8 mouse cellular contexts compared by ENCODE assay signal in genomic region chrX:38502182-38502581, GRCm38 (mm10). TPM values are rescaled to one million over a fixed set of nuclear protein-coding genes. Genes with fewer than 3 reads are reported as not detected.
A peak's percentile ranks its signal among the peaks of the same experiment; 100 is the strongest.
DNase-seq lines count a peak whose midpoint lies in the region; ATAC-seq and TF ChIP-seq lines count a peak whose summit lies in the region.
"Not testable (repeated sequence)": the region's sequence is repeated elsewhere in the genome, so short reads cannot be mapped to it uniquely, and the experiment has no call there.

No protein-coding gene starts in this region.

- not testable (repeated sequence) for H3K9ac ChIP-seq in hindbrain, postnatal 0 days (replicated peaks; ENCODE audit: low read length); kidney, postnatal 0 days (ENCODE audit: low read depth, low read length); liver, embryonic 14.5 days (replicated peaks); midbrain, postnatal 0 days (replicated peaks; ENCODE audit: low read length, poor library complexity, severe bottlenecking)

- not testable (repeated sequence) for ATAC-seq in hindbrain, postnatal 0 days; kidney, postnatal 0 days (replicated peaks; ENCODE audit: low FRiP score, low read depth); liver, embryonic 14.5 days (ENCODE audit: insufficient read depth); midbrain, postnatal 0 days (ENCODE audit: low FRiP score)

- H3K4me1 ChIP-seq in bone marrow, adult 2 months (ENCODE audit: control insufficient read depth, insufficient read depth, low read length); hindbrain, postnatal 0 days (ENCODE audit: insufficient read depth, low read length); kidney, postnatal 0 days (replicated peaks; ENCODE audit: insufficient read depth, low read length); liver, embryonic 14.5 days (replicated peaks; ENCODE audit: control insufficient read depth in 2 of 2, insufficient read depth in 2 of 2, low read length in 1 of 2); midbrain, postnatal 0 days (ENCODE audit: insufficient read depth, low read length): not testable (repeated sequence)

- DNase-seq in CD4-positive, CD25-positive, alpha-beta regulatory T cell, adult 2 months (ENCODE audit: low read depth, low spot score): peak; percentile 24
- peak; percentile 14 for DNase-seq in ES-CJ7 (ENCODE audit: low read depth, low spot score)
- not testable (repeated sequence) for DNase-seq in hindbrain, postnatal 0 days (ENCODE audit: low spot score); kidney, postnatal 0 days (ENCODE audit: low spot score); liver, embryonic 14.5 days (ENCODE audit: low read depth in 3 of 3, low spot score in 3 of 3); midbrain, postnatal 0 days (ENCODE audit: low spot score)
- peak; percentile 22 for DNase-seq in thymus, postnatal 4 days

- not testable (repeated sequence) for H3K4me3 ChIP-seq in bone marrow, adult 2 months (replicated peaks; ENCODE audit: control insufficient read depth, low read depth, low read length); hindbrain, postnatal 0 days (ENCODE audit: low read length); kidney, postnatal 0 days (replicated peaks; ENCODE audit: low read depth, low read length); liver, embryonic 14.5 days (ENCODE audit: insufficient read depth in 1 of 2, low read depth in 2 of 2, low read length in 2 of 2); midbrain, postnatal 0 days (ENCODE audit: low read depth, low read length)

- TF ChIP-seq EP300 in liver, embryonic 14.5 days (IDR thresholded peaks at IDR 0.05; ENCODE audit: low read depth): not testable (repeated sequence)

- H3K4me2 ChIP-seq in hindbrain, postnatal 0 days (ENCODE audit: low read depth, low read length); kidney, postnatal 0 days (ENCODE audit: low read length); liver, embryonic 14.5 days (ENCODE audit: low read depth); midbrain, postnatal 0 days (ENCODE audit: low read depth, low read length, poor library complexity, severe bottlenecking): not testable (repeated sequence)

- H3K9me3 ChIP-seq in hindbrain, postnatal 0 days (ENCODE audit: low read length); kidney, postnatal 0 days (replicated peaks; ENCODE audit: low read length); liver, embryonic 14.5 days (ENCODE audit: control insufficient read depth, low read length); midbrain, postnatal 0 days (ENCODE audit: low read length): not testable (repeated sequence)

- H3K36me3 ChIP-seq in hindbrain, postnatal 0 days (ENCODE audit: insufficient read depth, low read length); kidney, postnatal 0 days (ENCODE audit: insufficient read depth, low read length); liver, embryonic 14.5 days (replicated peaks; ENCODE audit: control insufficient read depth, insufficient read depth, low read depth); midbrain, postnatal 0 days (ENCODE audit: insufficient read depth, low read length): not testable (repeated sequence)

- whole genome bisulfite sequencing in bone marrow, adult 2 months: 67% methylated on average over 5 of the region's 5 CpGs
- 70% methylated on average over 5 of the region's 5 CpGs for WGBS in hindbrain, postnatal 0 days
- WGBS in kidney, postnatal 0 days: 77% methylated on average over 5 of the region's 5 CpGs
- WGBS in liver, embryonic 14.5 days (ENCODE audit: insufficient replicate concordance): 53% methylated on average over 5 of the region's 5 CpGs
- WGBS in midbrain, postnatal 0 days: 75% methylated on average over 5 of the region's 5 CpGs

- TF ChIP-seq POLR2A in bone marrow, adult 2 months (IDR thresholded peaks at IDR 0.05; ENCODE audit: borderline replicate concordance, control insufficient read depth, low read depth, low read length): not testable (repeated sequence)

- H3K27me3 ChIP-seq in hindbrain, postnatal 0 days (ENCODE audit: insufficient read depth, low read length); kidney, postnatal 0 days (ENCODE audit: insufficient read depth, low read length); liver, embryonic 14.5 days (ENCODE audit: control insufficient read depth, insufficient read depth, low read length); midbrain, postnatal 0 days (ENCODE audit: insufficient read depth, low read length): not testable (repeated sequence)

- not testable (repeated sequence) for H3K27ac ChIP-seq in bone marrow, adult 2 months (ENCODE audit: control insufficient read depth, insufficient read depth, low read depth, low read length, poor library complexity); hindbrain, postnatal 0 days; kidney, postnatal 0 days; liver, embryonic 14.5 days; midbrain, postnatal 0 days (ENCODE audit: low read depth, low read length)

- 0 out of 2 replicates have a peak, but pooled peaks have one; percentile 23 for TF ChIP-seq CTCF in bone marrow, adult 2 months (IDR thresholded peaks at IDR 0.05; ENCODE audit: control insufficient read depth, insufficient read depth, low read length)
- 0 out of 2 replicates have a peak, but pooled peaks have one; percentile 8 for TF ChIP-seq CTCF in hindbrain, postnatal 0 days (IDR thresholded peaks at IDR 0.05; ENCODE audit: low read depth)
- peak; percentile 32 for TF ChIP-seq CTCF in kidney, postnatal 0 days (IDR thresholded peaks at IDR 0.05; ENCODE audit: low read depth)
- TF ChIP-seq CTCF in liver, embryonic 14.5 days (IDR thresholded peaks at IDR 0.05; ENCODE audit: low read depth): peak; percentile 59
- peak; percentile 21 for TF ChIP-seq CTCF in midbrain, postnatal 0 days (IDR thresholded peaks at IDR 0.05)

RNA-seq across cellular contexts. Expression of gene Lamp2, which starts 45.9 kb away (rescaled TPM):
- polyA plus RNA-seq in bone marrow, adult 2 months (2011; ENCODE audit: insufficient read depth, insufficient read length, low replicate concordance, missing spikeins): 10.5 and 35.6 TPM in 2 replicates
- 56.5 and 64.3 TPM in 2 replicates for total RNA-seq in hindbrain, postnatal 0 days (2014; rRNA removed)
- polyA plus RNA-seq in hindbrain, postnatal 0 days (2015; fragmentation: Nextera tagmentation; extraction: Ambion mirVana): 79.8 and 84.8 TPM in 2 replicates
- polyA plus RNA-seq in kidney, postnatal 0 days (2015; fragmentation: Nextera tagmentation; extraction: Ambion mirVana): 308 and 316 TPM in 2 replicates
- polyA plus RNA-seq in liver, embryonic 14.5 days (2012; rRNA removed): 26.3 and 30.6 TPM in 2 replicates
- 77.2 and 79.2 TPM in 2 replicates for polyA plus RNA-seq in liver, embryonic 14.5 days (2014; fragmentation: Nextera tagmentation; extraction: Ambion mirVana)
- 55.5 and 66.9 TPM in 2 replicates for total RNA-seq in midbrain, postnatal 0 days (2014; rRNA removed)
- polyA plus RNA-seq in midbrain, postnatal 0 days (2015; fragmentation: Nextera tagmentation; extraction: Ambion mirVana): 59.9 and 61.5 TPM in 2 replicates

Comparison
In these comparisons a context has a peak if more than half of its experiments do, and no peak if none do; other contexts are left out.
1. CTCF ChIP-seq: peak in every context shown above with its lines; median percentile 59 in liver, embryonic 14.5 days; 32 in kidney, postnatal 0 days; 23 in bone marrow, adult 2 months; 21 in midbrain, postnatal 0 days; 8 in hindbrain, postnatal 0 days.